Comparison of ENCODE assay signal across 29 mouse cellular contexts in genomic region chr11:16863547-16863946, GRCm38 (mm10).
DNase-seq lines count a peak whose midpoint lies in the region; ATAC-seq and TF ChIP-seq lines count a peak whose summit lies in the region.
"Had no signal": no experiment of that assay in that cellular context is flagged by ENCODE, and none has a peak within 500 bp of the region (broad histone marks: within the 10 kb centered on the region; RNA-seq: fewer than 3 reads in every experiment).

No protein-coding gene starts in this region.

- no peak overlapping the region for H3K9ac ChIP-seq in heart, postnatal 0 days (replicated peaks; ENCODE audit: low read depth, low read length)
- H3K9ac ChIP-seq: embryonic facial prominence, embryonic 15.5 days; forebrain, embryonic 12.5 days; forebrain, postnatal 0 days; heart, embryonic 12.5 days; intestine, embryonic 15.5 days; liver, embryonic 15.5 days; midbrain, embryonic 15.5 days had no signal

- 0 out of 2 replicates have a peak, but pooled peaks have one; percentile 21 for TF ChIP-seq CTCF in heart, postnatal 0 days (IDR thresholded peaks at IDR 0.05; ENCODE audit: low read depth)
- peak; percentile 15 for TF ChIP-seq CTCF in left cerebral cortex, adult 2 months (IDR thresholded peaks at IDR 0.05)
- peak; percentile 41 for TF ChIP-seq CTCF in Patski (IDR thresholded peaks at IDR 0.05)

- CTCF ChIA-PET in Patski (lab: Charles Lee): interaction anchor here (0.8 to 1.5 kb wide), 5 partner anchors 11 to 179 kb away, joined by 3 to 4 read pairs (median 3); no protein-coding TSS in a partner anchor

- DNase-seq in heart, postnatal 0 days (ENCODE audit: low spot score): no peak
- DNase-seq in heart, embryonic 10.5 days (ENCODE audit: low spot score): no peak
- no peak for DNase-seq in left cerebral cortex, adult 2 months (ENCODE audit: extremely low spot score in 1 of 2, low spot score in 2 of 2)
- no peak for DNase-seq in left cerebral cortex, postnatal 10 days (ENCODE audit: extremely low spot score in 1 of 2, low spot score in 2 of 2)
- DNase-seq in 3T3-L1 (ENCODE audit: low read depth, low spot score) (peak; percentile 39), Patski (ENCODE audit: low read depth, low spot score) (no peak)
- DNase-seq in layer of hippocampus, adult 18-20 months (ENCODE audit: low spot score in 2 of 2): no peak
- no peak for DNase-seq in gastrocnemius, postnatal 10 days
- DNase-seq: adrenal gland, postnatal 10 days; cerebellum, adult 11-12 months; cerebellum, postnatal 10 days; forebrain, postnatal 0 days; gastrocnemius, postnatal 14 days; heart, postnatal 14 days; kidney, postnatal 25 days; layer of hippocampus, postnatal 36 days; spleen, adult 18-20 months; thymus, adult 18-20 months; thymus, postnatal 25 days had no signal

- no peaks in the 10 kb centered on the region for H3K9me3 ChIP-seq in heart, postnatal 0 days (replicated peaks; ENCODE audit: control insufficient read depth, low read length)
- no peaks in the 10 kb centered on the region for H3K9me3 ChIP-seq in heart, embryonic 10.5 days
- H3K9me3 ChIP-seq: embryonic facial prominence, embryonic 10.5 days; embryonic facial prominence, embryonic 15.5 days; forebrain, embryonic 12.5 days; heart, embryonic 12.5 days; hindbrain, embryonic 10.5 days; intestine, embryonic 15.5 days; liver, embryonic 15.5 days; midbrain, embryonic 15.5 days had no signal

- H3K27ac ChIP-seq in heart, postnatal 0 days (ENCODE audit: low read depth): no peak overlapping the region
- no peak overlapping the region for H3K27ac ChIP-seq in heart, embryonic 10.5 days
- no peak overlapping the region for H3K27ac ChIP-seq in left cerebral cortex, adult 2 months
- H3K27ac ChIP-seq: embryonic facial prominence, embryonic 10.5 days; embryonic facial prominence, embryonic 15.5 days; forebrain, embryonic 12.5 days; hindbrain, embryonic 10.5 days; intestine, embryonic 15.5 days; liver, embryonic 15.5 days; midbrain, embryonic 15.5 days had no signal

- no peak for TF ChIP-seq EP300 in heart, postnatal 0 days (IDR thresholded peaks at IDR 0.05; ENCODE audit: low read depth)

- intact Hi-C loops in left cerebral cortex, adult 2 months (cut with DNase I): loop anchor here (5.0 kb wide), 1 partner anchor 111 kb away; the partner anchor contains the start of gene Egfr
- intact Hi-C loops in left cerebral cortex, postnatal 10 days (cut with DNase I): no loop called here

- H3K36me3 ChIP-seq in heart, postnatal 0 days (replicated peaks; ENCODE audit: control insufficient read depth, insufficient read depth, low read length): no peaks in the 10 kb centered on the region
- H3K36me3 ChIP-seq in heart, embryonic 10.5 days: no peaks in the 10 kb centered on the region
- H3K36me3 ChIP-seq: embryonic facial prominence, embryonic 10.5 days; embryonic facial prominence, embryonic 15.5 days; forebrain, embryonic 12.5 days; heart, embryonic 12.5 days; hindbrain, embryonic 10.5 days; intestine, embryonic 15.5 days; liver, embryonic 15.5 days; midbrain, embryonic 15.5 days had no signal

- H3K4me3 ChIP-seq in heart, postnatal 0 days (ENCODE audit: low read depth, low read length): no peak overlapping the region
- H3K4me3 ChIP-seq in heart, embryonic 10.5 days: no peak overlapping the region
- H3K4me3 ChIP-seq in left cerebral cortex, adult 2 months: no peak overlapping the region
- H3K4me3 ChIP-seq: embryonic facial prominence, embryonic 10.5 days; embryonic facial prominence, embryonic 15.5 days; forebrain, embryonic 12.5 days; heart, embryonic 12.5 days; hindbrain, embryonic 10.5 days; intestine, embryonic 15.5 days; liver, embryonic 15.5 days; midbrain, embryonic 15.5 days had no signal

- no peak overlapping the region for H3K4me2 ChIP-seq in heart, postnatal 0 days (ENCODE audit: low read depth, low read length)
- H3K4me2 ChIP-seq: embryonic facial prominence, embryonic 15.5 days; forebrain, embryonic 12.5 days; heart, embryonic 12.5 days; intestine, embryonic 15.5 days; liver, embryonic 15.5 days; midbrain, embryonic 15.5 days had no signal

- POLR2A ChIA-PET in Patski (lab: Charles Lee): no interaction called here

- 0 out of 2 replicates have a peak, but pooled peaks cover 5% of the 10 kb centered on the region for H3K27me3 ChIP-seq in heart, postnatal 0 days (ENCODE audit: control insufficient read depth, insufficient read depth, low read length)
- H3K27me3 ChIP-seq in heart, embryonic 10.5 days (ENCODE audit: insufficient read depth, poor library complexity, severe bottlenecking): peaks cover 35% of the 10 kb centered on the region
- no peaks in the 10 kb centered on the region for H3K27me3 ChIP-seq in Patski
- H3K27me3 ChIP-seq: embryonic facial prominence, embryonic 15.5 days; forebrain, embryonic 12.5 days; intestine, embryonic 15.5 days; liver, embryonic 15.5 days; midbrain, embryonic 15.5 days had no signal

- in situ Hi-C loops in Patski (cut with MboI; ENCODE audit: low pct_unique_long_range_greater_than_20kb): no loop called here

- H3K4me1 ChIP-seq in heart, postnatal 0 days (ENCODE audit: control insufficient read depth, insufficient read depth): peaks cover 8% of the 10 kb centered on the region; the same call in 1 of the 2 replicates
- peaks cover 14% of the 10 kb centered on the region for H3K4me1 ChIP-seq in heart, embryonic 10.5 days
- H3K4me1 ChIP-seq: embryonic facial prominence, embryonic 10.5 days; forebrain, embryonic 12.5 days; hindbrain, embryonic 10.5 days; liver, embryonic 15.5 days; midbrain, embryonic 15.5 days had no signal

- no peak for ATAC-seq in heart, postnatal 0 days (ENCODE audit: insufficient read depth, low read depth)
- ATAC-seq in Patski: no peak
- ATAC-seq: CD4-positive, CD25-positive, alpha-beta regulatory T cell, adult 4 months; forebrain, postnatal 0 days; hindbrain, embryonic 16.5 days; intestine, embryonic 15.5 days; midbrain, embryonic 15.5 days had no signal
